Mouse (Mus musculus): Measurements from ENCODE around the gene Mab21l1. TPM values are rescaled to one million over a fixed set of nuclear protein-coding genes. Genes with fewer than 3 reads are reported as not detected.

Gene Mab21l1
- total RNA-seq, 2 experiments from 2014 or later, result 3.1 to 3.3 TPM

DNA sequence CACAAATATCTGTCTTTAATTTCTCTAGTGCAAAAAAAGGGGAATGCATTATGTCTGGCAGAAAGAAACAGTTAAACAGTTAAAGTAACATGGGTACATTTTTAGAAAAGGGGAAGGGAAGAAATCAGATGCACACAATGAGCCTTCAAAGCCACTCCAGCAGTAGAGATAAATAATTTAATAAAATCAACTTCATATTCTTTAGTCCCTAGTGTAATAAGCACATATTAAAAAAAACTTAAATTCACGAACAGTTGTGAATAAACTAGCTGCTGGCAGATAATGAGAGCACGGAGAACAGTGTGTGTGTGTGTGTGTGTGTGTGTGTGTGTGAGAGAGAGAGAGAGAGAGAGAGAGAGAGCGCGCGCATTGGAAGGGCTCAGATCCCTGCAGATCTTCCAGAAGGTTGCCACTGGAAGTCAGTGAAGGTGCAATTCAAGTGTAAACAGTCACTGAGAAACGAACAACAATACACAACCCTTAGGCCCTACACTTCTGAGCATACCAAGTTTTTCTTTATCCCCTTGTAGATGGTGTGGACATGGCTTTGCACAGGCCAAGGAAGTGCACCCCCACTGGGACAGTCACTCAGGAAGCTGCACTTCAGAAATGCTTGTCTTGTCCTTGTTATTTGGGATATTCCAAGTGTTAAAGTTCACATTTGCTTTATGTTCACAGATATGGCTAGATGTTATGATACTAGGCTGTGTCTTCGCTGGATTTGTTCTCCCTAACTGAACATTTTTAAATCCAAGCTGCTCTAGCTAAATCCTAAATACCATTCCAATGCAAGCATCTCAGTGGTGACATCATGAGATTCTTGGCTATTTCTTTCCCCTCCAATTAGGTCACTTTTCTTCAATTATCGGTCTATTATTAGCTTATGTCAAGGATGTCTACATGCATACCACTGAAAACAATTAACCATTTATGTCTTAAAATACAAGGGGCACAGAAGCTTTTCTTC, 3.3 kb upstream of the Mab21l1 start:
- no peak for DNase-seq

DNA sequence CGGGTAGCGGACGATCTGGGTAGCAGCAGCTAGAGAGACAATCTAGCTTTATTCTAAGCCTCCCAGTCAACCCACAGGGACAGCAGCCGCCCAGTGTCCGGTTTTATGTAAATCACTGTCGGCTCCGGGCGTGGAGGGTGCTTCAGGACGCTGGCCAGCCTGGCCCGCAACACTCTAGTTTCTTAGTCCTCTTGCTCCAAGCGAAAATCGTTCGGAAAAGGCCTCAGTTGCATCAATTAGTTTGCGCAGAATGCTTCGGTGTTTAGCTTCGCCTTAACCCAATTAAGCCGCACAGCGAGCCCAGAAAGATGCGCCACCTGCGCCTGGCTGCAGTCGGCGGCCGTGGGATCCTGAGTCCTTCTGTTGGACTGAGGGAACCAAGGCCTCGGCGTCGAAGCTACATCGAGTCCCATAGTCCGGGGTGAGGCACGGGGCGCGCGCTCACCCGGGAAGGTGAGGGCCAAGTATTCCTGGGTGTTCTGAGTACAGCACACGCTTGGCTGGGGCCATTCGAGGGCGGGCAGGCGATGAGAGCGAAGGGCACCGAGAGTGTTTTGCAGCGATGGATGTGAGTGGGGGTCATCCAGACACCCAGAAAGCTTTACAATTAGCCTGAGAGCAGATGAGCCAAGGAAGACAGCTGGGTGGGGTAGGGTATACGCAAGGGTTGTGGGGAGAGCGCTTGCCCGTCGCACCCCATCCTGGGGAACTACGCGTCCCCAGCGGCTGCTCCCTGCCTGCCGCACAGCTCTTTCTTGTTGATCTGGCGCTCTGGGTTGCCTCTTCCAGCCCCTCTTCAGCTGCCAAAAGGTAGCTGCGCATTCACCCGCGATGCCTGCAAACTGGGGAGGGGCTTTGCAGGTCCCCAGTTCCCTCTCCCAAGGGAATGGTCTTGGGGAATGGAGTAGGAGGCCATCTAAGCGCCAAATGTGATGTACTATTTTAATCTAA, 1.9 kb upstream of the Mab21l1 start:
- DNase-seq, result peak; percentile 44

DNA sequence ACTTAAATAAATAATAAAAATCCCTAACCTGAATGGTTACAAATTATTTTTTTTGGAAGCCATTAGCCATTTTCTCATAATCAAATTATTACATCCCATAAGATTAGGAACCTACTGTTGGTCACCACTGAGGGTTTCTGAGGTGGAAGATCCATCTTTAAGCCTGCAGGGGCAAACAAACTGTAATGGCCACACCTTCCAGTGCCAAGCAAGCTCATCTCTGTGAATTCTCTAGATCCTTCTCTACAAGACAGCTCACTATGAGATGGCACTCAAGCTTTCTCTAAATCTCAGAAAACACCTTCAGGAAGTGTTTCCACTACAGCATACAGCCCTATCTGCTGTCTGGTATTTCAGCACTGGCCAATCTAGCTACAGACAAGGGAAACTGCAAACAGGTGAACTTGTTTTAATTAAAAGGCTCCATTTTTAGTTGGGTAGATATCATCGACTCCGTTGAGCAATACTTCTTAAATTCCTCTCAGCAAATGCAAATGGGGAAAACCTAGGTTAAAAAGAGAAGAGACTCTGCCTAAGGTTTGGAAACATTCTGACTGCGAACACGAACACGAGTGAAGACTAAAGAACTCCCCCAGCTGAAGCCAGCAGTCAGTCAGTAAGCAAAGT, 768 bp upstream of the Mab21l1 start:
- no peak for DNase-seq

DNA sequence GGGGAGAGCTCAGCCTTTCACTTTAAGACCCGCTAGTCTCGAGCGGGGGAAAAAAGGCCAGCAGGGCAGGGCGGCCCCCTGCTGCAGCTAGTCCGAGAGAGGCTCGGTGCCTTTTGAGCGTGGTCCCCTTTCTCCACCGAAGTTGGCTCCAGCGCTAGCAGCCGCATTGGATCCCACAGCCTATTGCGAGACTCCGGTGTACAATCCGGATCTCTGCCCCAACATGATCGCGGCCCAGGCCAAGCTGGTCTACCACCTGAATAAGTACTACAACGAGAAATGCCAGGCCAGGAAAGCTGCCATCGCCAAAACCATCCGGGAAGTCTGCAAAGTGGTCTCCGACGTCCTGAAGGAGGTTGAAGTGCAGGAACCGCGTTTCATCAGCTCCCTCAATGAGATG, 461 bp downstream of the Mab21l1 start:
- DNase-seq, result peak; percentile 48

DNA sequence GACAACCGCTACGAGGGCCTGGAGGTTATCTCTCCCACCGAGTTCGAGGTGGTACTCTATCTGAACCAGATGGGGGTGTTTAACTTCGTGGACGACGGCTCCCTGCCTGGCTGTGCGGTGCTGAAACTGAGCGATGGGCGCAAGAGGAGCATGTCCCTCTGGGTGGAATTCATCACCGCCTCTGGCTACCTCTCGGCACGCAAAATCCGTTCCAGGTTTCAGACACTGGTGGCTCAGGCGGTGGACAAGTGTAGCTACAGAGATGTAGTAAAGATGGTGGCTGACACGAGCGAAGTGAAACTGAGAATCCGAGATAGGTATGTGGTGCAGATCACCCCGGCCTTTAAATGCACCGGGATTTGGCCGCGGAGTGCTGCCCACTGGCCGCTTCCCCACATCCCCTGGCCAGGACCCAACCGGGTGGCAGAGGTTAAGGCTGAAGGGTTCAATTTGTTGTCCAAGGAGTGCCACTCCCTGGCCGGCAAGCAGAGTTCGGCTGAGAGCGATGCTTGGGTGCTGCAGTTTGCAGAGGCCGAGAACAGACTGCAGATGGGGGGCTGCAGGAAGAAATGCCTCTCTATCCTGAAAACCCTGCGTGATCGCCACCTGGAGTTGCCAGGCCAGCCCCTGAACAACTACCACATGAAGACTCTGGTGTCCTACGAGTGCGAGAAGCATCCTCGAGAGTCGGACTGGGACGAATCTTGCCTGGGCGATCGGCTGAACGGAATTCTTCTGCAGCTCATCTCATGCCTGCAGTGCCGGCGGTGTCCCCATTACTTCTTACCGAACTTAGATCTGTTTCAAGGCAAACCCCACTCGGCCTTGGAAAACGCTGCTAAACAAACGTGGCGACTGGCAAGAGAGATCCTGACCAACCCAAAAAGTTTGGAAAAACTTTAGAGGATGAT, 1.1 kb downstream of the Mab21l1 start:
- peak; percentile 68 for DNase-seq

DNA sequence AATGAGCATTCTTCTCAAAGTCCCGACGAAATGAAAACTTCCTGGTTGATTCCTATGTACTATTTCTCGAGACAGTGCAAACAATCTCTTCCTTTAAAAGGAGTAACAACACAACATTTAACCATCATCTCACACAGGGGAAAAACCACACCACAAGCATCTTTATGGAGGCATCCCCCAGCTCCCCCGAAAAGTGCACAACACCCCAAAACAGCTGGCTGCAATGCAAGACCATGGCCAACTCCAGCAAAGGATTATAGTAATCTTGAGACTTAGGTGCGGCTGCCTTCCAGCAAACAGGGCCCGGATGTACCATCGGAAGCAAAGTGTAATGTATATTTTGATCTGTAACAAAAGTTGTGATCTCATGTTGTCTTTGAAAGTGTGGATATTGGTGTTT, 1.8 kb downstream of the Mab21l1 start:
- DNase-seq, result no peak

DNA sequence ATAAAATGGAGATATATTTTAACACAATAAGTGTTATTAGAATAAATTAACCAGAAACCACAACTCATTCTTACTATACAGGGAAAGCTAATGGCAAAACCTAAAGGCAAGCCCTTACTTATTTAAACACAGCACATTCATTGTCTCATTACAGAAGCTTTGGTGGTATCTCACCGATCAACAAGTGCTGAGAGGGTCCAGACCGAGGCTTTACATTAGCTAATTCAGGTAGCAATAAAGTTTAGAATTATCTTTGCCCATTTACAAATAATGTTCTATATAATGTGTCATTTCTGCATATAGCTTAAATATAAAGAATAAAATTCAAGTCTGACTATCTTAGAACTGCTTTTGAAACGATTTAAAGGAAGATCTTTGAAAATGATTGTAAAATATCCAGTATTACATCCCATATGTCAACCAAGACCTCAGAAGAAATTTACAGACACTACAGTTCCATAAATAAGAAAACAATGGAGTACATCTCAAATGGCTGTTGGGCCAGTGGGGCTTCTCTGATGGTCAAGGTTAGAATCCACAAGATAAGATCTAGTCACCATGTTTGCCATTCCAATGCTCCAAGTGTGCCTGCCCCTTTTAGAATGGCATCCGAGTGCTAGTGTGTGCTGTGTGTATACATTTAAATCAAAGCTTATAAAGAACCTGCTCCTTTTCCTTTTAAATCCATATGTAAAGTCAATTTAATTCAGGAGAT, 3.1 kb downstream of the Mab21l1 start:
- DNase-seq, result no peak

DNA sequence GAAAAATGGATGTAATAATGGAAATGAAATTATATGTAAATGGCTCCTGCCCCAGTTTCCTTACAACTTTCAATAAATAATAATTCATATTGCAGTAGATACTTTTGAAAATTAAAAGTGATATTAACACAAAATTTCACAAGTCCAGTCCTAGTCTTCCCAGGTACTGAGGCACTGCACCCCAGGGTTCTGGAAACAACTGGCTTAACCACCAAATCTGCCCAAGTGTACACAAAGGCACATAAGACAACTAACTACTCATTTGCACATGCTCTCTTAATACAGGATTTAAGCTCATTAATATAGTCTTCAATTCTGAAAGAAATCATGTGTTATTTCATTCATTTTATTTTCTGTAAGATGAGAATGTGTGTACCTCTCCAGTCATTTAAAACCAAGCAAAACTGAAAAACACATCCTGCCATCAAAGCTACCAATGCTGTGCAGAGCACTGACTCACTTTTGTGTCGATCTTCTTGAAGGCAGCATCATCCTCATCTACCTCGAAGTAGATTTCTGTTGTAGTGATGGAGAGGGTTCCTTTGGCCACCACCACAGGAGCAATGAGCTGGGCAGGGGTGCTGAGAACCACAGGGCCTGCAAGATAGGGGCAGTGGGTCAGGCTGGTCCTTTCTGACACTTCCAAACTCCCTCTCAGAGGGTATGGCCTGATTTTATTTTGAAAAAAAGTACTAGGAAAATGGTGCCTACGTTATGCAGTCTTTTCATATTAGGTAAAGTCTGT, 3.8 kb downstream of the Mab21l1 start:
- DNase-seq, result no peak

DNA sequence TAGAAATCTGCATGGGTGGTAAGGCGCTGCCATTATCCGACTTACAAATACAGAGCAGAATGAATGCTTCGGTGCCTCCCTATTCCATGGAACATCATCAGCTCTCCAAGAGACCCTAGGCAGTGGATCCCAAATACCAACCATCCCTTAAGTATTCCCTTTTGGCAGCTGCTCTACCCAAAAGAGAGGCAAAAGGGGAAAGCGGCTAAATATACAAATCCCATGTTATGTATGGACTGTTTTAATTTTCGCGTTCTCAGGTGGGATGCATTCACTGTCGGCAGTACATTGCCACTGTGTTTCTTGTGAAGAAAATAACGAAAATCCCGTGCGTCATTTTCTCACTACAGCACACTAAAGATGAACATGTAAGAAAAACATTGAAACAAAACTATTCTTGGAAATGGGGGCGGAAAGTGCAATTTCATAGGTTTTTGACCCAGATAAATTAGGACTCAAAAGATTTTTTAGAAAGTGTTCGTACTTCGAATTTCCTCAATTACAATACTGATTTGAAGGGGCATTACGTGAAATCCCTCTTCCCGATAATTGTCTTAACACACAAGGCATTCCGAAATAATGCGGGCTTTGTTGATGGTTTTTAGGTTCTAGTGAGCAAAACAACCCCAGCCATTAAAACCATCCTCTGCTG, 4.7 kb downstream of the Mab21l1 start:
- DNase-seq, result no peak

DNA sequence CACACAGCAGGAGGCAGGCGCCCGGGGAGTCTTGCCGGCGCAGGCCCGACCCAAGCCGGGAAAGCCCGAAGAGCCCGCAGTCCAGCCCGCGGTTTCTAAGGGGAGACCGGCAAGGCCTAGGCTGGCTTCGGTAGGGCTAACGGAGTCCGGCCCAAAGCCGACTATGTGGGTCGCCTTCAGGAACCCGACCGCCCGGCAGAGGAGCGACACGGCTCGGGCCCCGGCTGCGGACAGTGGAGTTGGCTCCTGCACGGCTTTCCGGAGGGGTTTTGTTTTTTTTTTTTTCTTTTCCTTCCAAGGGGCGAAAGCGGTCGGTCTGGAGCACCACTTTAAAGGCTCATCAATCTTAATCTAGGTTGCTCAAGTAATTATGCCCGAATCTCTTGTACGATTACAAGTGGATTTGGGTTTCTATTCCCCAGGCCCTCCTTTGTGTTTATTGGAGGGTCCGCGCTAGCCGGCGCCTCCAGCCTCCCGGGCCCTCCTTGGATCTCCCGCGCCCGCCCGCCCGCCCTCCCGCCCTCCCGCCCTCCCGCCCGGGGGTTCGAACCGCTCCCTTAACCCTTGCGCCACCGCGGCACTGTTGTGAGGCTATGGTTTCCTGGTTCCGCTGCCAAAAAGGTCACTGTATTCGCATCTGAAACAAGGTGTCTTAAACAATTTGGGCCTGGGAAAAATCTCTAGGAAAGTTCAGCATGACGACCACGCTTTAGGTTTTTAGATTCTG, 5.3 kb downstream of the Mab21l1 start:
- DNase-seq, result peak; percentile 73

DNA sequence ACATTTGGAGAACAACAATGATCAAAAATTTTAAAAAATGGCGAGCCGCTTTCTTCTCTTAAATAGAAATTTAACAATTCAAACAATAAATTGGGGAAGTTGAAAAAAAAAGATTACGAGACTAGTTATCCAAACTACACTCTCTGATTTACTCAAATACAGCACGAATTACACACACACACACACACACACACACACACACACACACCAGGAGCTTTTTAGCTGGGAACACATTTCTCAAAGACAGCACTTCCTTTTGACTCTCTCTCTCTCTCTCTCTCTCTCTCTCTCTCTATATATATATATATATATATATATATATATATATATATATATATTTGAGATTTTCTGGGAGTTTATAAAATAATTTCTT, 5.9 kb downstream of the Mab21l1 start:
- DNase-seq, result no peak

DNA sequence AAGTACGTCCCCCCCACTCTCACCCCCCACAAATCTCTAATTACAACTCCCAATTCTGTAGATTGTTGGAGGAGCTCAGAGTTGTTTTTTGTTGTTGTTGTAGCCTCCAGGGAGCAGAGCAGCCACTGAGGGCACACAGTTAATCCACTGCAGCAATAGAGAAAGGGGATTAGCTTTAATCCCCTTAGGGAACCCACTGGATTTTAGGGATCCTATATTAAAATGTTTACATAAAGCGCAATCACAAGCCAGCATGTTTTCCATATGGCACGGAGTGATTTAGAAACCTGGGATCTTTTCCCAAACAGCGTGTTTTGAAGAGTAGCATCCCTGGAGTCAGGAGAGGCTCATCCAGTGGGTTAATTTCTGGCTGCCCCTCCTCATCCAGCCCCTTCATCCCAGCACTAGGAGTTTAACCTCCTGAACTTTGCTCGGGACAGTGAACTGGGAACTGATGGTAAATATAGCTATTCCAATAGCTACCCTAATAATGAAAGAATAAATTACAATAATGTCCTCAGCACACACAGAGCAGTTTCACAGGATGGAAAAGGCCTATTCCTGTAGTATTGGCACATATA, 6.4 kb downstream of the Mab21l1 start:
- no peak for DNase-seq

DNA sequence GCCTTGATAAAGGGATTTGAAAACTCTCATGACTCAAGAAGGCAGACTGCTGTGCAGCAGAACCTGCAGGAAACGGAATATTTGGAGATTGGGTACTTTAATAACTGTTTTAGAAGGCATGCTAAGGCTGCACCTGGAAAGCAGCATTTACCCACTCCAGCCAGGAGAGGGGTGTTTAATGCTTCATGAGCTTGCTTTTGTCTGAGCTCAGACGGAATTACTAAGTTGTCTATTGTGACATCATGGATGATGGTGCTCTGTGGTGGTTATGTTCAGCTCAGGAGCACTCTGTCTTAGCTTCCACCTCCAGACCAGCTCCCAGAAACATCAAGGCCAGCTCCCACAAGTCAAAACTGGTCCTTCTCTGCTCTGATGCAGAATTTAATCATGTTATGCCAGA, 7.5 kb downstream of the Mab21l1 start:
- no peak for DNase-seq

DNA sequence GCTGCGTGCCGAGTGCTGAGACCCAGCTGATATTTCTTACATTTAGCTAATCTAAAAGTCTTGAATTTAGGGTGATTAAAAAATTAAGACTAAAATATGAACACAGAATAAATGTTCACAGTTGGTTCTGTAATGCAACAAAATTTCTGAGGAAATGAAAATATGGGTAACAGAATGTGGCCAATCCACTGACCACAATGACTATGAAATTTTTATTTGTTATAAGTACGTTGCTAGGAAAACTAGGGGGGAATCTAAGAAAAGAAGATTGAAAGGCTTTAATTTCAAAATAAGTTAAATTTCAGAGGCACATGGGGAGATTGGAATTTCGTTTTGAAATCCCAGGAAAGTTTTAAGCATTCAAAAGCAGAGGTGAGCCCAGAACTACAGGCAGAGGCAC, 8.3 kb downstream of the Mab21l1 start:
- no peak for DNase-seq

DNA sequence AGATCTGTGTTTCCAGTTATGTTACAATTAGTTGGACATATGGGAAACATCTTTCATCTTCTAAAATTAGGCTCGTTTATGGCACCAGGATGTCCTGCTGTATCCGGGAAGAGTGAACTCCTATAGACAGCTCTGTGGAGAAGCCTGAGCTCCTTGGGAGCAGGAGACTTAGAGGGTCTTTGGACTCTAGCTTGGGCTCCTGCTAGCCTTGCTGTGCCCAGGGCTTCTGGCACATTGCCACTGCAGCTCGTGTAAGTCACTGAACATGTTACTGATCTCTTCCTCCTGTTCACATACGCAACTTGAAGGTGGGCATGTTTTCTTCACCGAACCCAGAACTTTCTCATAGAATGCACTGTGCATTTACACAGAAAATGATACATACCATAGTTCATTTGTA, 9.9 kb downstream of the Mab21l1 start:
- no peak for DNase-seq

DNA sequence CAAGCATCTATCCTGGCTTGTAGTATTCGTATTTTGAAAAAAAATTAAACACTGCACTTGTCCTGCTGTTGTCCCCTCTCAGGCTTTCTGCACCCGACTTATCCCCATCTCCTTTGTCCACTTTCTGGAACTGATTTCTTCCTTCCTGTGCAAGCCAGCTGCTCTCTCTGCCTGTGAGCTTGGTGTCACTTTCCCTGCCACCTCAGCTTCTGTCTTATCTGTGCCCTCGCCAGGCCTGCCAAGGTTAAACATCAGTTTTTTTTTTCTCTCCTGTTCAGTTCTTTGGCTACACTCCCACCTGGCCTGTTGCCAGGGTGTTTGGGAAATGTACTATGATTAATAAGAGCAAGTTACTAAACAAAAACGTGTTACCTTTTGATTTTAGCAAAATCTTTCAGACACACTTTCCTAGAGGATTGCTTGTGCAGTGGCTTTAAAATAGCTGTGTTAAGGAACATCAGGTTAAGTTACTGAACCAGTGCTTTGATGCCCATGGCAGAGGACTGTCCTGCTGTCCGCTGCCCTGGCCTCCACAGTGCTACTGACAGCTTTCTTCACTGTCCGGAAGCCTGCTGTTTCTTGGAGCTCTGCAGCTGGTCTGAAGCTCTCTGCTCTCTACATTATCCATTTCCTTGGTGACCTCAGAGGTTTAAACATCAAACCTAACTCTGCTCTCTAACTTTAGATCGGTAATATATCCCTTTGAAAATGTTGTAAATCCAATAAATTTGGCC, 11.7 kb downstream of the Mab21l1 start:
- peak; percentile 62 for DNase-seq

DNA sequence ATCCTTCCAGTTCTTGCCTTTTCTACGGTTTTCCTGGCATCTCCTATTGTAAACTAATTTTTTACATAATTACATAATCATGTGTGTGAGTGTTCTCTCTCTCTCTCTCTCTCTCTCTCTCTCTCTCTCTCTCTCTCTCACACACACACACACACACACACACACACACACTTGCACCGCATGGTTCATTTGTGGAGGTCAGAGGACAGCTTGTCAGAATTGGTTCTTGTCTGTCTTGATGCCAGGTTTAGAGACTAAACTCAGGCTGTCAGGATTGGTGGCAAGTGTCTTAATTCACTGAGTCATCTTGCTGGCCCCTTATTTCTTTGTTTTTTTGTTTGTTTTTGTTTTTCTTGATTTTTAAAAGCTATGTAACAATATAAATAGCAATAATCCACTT, 12.5 kb downstream of the Mab21l1 start:
- DNase-seq, result no peak

Measured in gastrocnemius, postnatal 10 days (tissue).